Mouse (Mus musculus): Measurements from ENCODE around the gene Prss22. TPM values are rescaled to one million over a fixed set of nuclear protein-coding genes. Genes with fewer than 3 reads are reported as not detected.
A peak's percentile ranks its signal among the peaks of the same experiment; 100 is the strongest.

The Prss22 gene
- polyA plus RNA-seq, 1 experiment from 2014 or later, result not detected

DNA sequence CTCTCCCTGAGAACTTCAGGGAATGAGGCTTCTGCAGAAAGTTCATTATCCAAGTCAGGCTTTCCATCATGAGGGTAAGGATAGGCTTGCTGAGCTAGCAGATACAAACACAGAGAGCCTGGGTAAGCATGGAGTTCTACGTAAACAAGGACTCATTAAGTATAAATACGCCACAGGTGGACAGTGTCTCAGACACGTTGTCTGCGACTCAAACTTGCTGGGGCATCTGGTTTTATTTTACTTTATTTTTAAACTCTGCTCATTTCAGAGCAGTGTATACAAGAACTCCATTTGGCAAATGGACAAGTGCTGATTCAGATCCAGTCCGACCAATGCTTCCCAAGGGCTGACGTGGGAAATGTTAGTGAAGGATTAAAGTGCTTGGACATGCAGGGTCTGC is 22.8 kb upstream of the Prss22 start:
- no peak for ATAC-seq (ENCODE audit: insufficient read depth)
- Histone ChIP-seq H3K4me1 (replicated peaks) (peaks cover 7% of the 10 kb centered on the region), H3K9ac (no peak overlapping the region), H3K4me3 (replicated peaks) (no peak overlapping the region), H3K36me3 (replicated peaks) (no peaks in the 10 kb centered on the region), H3K27ac (replicated peaks) (no peak overlapping the region), H3K9me3 (replicated peaks) (no peaks in the 10 kb centered on the region), H3K4me2 (no peak overlapping the region), H3K27me3 (0 out of 2 replicates have a peak, but pooled peaks cover 4% of the 10 kb centered on the region)
- 70% methylated on average over 6 of the region's 6 CpGs for WGBS (ENCODE audit: insufficient replicate concordance)

DNA sequence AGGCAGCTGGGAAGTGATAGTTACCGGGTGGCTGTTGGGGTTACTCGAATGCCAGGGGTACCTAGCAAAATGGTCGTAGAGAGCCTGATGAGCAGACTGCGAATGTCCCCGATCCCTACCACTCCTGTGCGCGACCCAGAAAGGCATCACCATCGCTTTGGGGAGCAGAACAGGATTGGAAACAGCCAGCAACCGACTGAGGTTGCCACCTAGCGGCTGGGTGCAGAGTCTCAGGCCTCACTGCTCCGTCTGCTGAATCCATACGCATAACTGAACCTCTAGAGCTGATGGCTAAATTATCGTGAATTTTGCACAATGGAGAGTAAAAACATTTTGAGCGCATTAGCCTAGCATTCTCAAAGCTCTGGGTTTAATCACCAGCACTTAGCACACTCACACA is 17.8 kb upstream of the Prss22 start:
- H3K36me3 ChIP-seq (replicated peaks), result no peaks in the 10 kb centered on the region
- WGBS (ENCODE audit: insufficient replicate concordance), result 27% methylated on average over 14 of the region's 14 CpGs
- ATAC-seq (ENCODE audit: insufficient read depth), result no peak

DNA sequence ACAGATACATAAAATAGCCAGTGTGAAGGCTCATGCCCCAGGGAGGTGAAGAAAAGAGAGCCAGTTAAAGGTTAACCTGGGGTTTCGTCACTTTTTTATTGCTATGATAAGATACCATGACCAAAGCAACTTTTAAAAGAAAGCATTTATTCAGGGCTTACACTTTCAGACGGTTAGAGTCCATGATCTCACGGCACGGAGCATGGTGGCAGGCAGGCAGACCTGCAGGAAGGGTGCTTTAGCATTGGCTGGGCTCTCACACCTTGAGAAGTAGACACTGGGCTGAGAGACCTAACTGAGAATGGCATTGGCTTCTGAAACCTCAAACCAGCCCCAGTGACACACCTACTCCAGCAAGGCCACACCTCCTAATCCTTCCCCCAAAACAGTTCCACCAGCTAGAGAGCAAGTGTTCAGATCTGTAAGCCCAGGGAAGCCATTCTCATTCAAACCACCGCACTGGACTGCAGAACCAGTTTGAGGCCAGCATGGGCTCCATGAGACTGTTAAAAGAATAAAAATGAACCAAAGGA is 16.6 kb upstream of the Prss22 start:
- H3K4me2 ChIP-seq, result no peak overlapping the region
- 63% methylated on average over 5 of the region's 5 CpGs for WGBS (ENCODE audit: insufficient replicate concordance)
- H3K4me3 ChIP-seq (replicated peaks), result no peak overlapping the region
- ATAC-seq (ENCODE audit: insufficient read depth), result no peak
- no peaks in the 10 kb centered on the region for H3K4me1 ChIP-seq (replicated peaks)
- no peak overlapping the region for H3K9ac ChIP-seq
- H3K27ac ChIP-seq (replicated peaks), result no peak overlapping the region
- peaks cover 7% of the 10 kb centered on the region; the same call in 1 of the 2 replicates for H3K27me3 ChIP-seq
- H3K36me3 ChIP-seq (replicated peaks), result no peaks in the 10 kb centered on the region
- H3K9me3 ChIP-seq (replicated peaks), result no peaks in the 10 kb centered on the region

More for the DNA sequence above, 17.8 kb upstream of the Prss22 start:
- H3K4me2 ChIP-seq, result no peak overlapping the region
- peaks cover 7% of the 10 kb centered on the region; the same call in 1 of the 2 replicates for H3K27me3 ChIP-seq
- H3K9me3 ChIP-seq (replicated peaks), result no peaks in the 10 kb centered on the region
- no peak overlapping the region for H3K27ac ChIP-seq (replicated peaks)
- no peak overlapping the region for H3K9ac ChIP-seq
- no peaks in the 10 kb centered on the region for H3K4me1 ChIP-seq (replicated peaks)
- no peak overlapping the region for H3K4me3 ChIP-seq (replicated peaks)

DNA sequence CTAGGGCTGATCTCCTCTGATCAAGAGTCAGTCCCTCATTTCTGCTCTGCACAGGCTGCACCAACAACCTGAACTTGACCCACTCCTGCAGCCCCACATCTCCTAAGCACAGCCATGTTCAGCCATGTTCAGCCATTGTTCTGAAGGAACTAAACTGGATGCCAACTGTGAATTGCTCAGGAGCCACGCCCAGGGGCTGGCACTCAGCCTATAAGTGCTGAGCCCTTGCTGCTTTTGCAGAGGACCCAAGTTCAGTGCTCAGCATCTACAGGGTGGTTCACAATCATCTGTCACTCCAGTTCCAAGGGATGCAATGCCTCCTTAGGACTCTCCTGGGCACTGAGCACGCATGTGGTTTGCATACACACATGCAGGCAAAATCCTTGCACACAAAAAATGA is 15.0 kb upstream of the Prss22 start:
- WGBS (ENCODE audit: insufficient replicate concordance), result 64% methylated on average over 2 of the region's 2 CpGs
- Histone ChIP-seq H3K9me3 (replicated peaks) (no peaks in the 10 kb centered on the region), H3K9ac (no peak overlapping the region), H3K36me3 (replicated peaks) (no peaks in the 10 kb centered on the region), H3K4me1 (replicated peaks) (no peaks in the 10 kb centered on the region), H3K27ac (replicated peaks) (no peak overlapping the region), H3K27me3 (peaks cover 7% of the 10 kb centered on the region; the same call in 1 of the 2 replicates), H3K4me3 (replicated peaks) (no peak overlapping the region), H3K4me2 (no peak overlapping the region)
- ATAC-seq (ENCODE audit: insufficient read depth), result no peak

DNA sequence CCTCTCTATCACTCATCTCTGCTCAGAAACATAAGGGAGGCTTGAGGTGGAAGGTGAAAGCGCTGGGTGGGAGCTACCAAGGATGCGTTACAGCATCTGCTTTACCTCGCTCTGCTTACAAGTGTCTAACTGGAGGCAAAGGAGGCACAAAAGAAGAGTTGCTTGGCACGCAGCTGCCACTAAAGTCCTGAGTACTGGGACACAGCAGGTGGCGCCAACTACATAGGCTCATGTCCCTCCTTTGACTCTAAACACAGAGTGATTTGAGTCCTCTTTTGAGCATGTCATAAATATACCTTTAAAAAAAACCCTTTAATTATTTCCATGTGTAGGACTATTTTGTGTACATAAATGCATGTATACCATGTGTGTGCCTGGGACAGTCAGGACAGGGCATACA is 11.7 kb upstream of the Prss22 start:
- H3K36me3 ChIP-seq (replicated peaks), result no peaks in the 10 kb centered on the region
- ATAC-seq (ENCODE audit: insufficient read depth), result no peak
- no peak overlapping the region for H3K9ac ChIP-seq
- H3K4me1 ChIP-seq (replicated peaks), result no peaks in the 10 kb centered on the region
- WGBS (ENCODE audit: insufficient replicate concordance), result 48% methylated on average over 5 of the region's 5 CpGs
- no peak overlapping the region for H3K27ac ChIP-seq (replicated peaks)
- no peak overlapping the region for H3K4me2 ChIP-seq
- no peak overlapping the region for H3K4me3 ChIP-seq (replicated peaks)
- peaks cover 3% of the 10 kb centered on the region; the same call in 1 of the 2 replicates for H3K27me3 ChIP-seq
- H3K9me3 ChIP-seq (replicated peaks), result no peaks in the 10 kb centered on the region

DNA sequence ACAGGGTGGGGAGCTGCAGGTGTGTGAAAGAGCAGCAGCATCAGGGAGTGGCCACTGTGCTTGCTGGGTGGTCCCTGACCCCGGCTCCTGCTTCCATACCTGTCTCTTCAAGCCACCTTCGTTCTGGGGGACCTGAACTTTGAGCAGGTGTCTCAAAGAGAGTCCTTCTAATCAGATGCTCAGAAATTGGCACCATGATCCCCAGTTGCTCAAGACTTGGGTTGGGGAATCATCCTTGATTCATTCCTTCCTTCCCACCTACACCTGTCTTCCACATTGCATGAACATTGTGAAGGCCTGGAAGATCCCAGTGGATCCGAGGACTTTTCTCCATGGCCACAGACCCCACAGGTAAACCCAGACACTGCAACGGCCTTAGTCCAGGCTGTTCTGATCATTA is 10.2 kb upstream of the Prss22 start:
- H3K4me1 ChIP-seq (replicated peaks), result no peaks in the 10 kb centered on the region
- no peaks in the 10 kb centered on the region for H3K9me3 ChIP-seq (replicated peaks)
- ATAC-seq (ENCODE audit: insufficient read depth), result no peak
- no peak overlapping the region for H3K9ac ChIP-seq
- H3K36me3 ChIP-seq (replicated peaks), result no peaks in the 10 kb centered on the region
- no peak overlapping the region for H3K4me3 ChIP-seq (replicated peaks)
- 0 out of 2 replicates have a peak, but pooled peaks cover 3% of the 10 kb centered on the region for H3K27me3 ChIP-seq
- no peak overlapping the region for H3K4me2 ChIP-seq
- 39% methylated on average over 4 of the region's 4 CpGs for WGBS (ENCODE audit: insufficient replicate concordance)
- no peak overlapping the region for H3K27ac ChIP-seq (replicated peaks)

DNA sequence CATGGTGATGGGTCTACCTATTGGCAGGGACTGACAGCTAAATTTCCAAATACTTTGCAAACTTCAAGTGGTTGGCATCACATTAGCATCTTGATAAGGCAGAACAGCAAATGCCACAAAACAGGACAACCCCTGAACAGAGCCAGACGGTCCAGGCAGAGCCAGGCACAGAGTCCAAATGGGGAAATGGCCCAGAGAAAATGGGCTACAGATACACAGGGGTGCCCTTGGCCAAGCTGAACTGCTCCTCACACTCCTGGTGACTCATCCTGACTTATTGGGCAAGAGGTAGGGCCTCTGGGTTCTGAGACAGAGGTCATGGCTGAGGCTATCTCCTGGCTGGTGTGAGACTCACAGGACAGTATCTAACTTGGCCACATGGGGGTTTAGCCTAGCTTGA is 9.5 kb upstream of the Prss22 start:
- Histone ChIP-seq H3K4me2 (no peak overlapping the region), H3K27me3 (no peaks in the 10 kb centered on the region), H3K27ac (replicated peaks) (no peak overlapping the region), H3K36me3 (replicated peaks) (no peaks in the 10 kb centered on the region), H3K4me3 (replicated peaks) (no peak overlapping the region), H3K4me1 (replicated peaks) (no peaks in the 10 kb centered on the region), H3K9me3 (replicated peaks) (no peaks in the 10 kb centered on the region), H3K9ac (no peak overlapping the region)
- 53% methylated on average over 1 of the region's 1 CpGs for WGBS (ENCODE audit: insufficient replicate concordance)
- ATAC-seq (ENCODE audit: insufficient read depth), result peak; percentile 44

DNA sequence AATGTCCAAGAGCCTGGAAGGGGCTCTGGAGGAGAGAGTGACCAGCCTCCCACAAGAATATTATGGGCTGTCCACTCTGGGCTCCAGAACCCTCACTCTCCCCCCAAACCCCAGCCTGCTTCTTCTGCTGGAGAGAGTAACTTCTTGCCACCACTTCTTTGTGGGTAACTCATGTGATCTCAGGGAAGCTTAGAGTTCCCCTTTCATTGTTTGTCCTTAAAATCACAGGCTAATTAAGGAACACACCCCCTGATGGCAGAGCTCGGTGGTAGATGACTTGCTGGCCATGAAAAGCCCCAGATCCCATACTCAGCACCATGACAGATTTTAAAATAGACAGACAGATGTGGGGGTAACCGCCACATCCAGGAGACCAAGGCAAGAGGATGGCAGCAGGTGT is 9.0 kb upstream of the Prss22 start:
- Histone ChIP-seq H3K4me3 (replicated peaks) (no peak overlapping the region), H3K36me3 (replicated peaks) (no peaks in the 10 kb centered on the region), H3K27me3 (no peaks in the 10 kb centered on the region), H3K4me2 (no peak overlapping the region), H3K4me1 (replicated peaks) (no peaks in the 10 kb centered on the region), H3K27ac (replicated peaks) (no peak overlapping the region), H3K9ac (no peak overlapping the region), H3K9me3 (replicated peaks) (no peaks in the 10 kb centered on the region)
- no peak for ATAC-seq (ENCODE audit: insufficient read depth)
- 30% methylated on average over 2 of the region's 2 CpGs for WGBS (ENCODE audit: insufficient replicate concordance)

DNA sequence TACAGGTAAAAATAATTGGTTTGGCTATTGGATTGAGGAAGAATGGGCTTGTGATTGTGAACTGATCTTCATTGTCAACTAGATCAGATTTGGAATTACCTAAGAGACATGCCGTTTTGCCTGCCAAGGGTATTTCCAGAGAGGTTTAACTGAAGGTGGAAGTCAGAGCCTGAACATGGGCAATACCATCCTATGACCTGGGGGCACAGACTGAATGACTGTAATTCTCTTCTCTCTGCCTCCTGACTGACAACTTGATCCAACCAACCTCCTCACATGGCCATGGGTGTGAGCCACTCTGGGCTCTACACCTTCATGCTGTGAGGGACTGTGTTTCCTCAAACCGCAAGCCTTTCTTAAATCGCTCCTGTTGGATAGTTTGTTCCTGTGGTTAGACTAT is 7.1 kb upstream of the Prss22 start:
- Histone ChIP-seq H3K9ac (no peak overlapping the region), H3K36me3 (replicated peaks) (no peaks in the 10 kb centered on the region), H3K27ac (replicated peaks) (no peak overlapping the region), H3K4me3 (replicated peaks) (no peak overlapping the region), H3K4me1 (replicated peaks) (no peaks in the 10 kb centered on the region), H3K4me2 (no peak overlapping the region), H3K9me3 (replicated peaks) (no peaks in the 10 kb centered on the region), H3K27me3 (no peaks in the 10 kb centered on the region)
- no peak for ATAC-seq (ENCODE audit: insufficient read depth)
- 76% methylated on average over 3 of the region's 3 CpGs for WGBS (ENCODE audit: insufficient replicate concordance)

DNA sequence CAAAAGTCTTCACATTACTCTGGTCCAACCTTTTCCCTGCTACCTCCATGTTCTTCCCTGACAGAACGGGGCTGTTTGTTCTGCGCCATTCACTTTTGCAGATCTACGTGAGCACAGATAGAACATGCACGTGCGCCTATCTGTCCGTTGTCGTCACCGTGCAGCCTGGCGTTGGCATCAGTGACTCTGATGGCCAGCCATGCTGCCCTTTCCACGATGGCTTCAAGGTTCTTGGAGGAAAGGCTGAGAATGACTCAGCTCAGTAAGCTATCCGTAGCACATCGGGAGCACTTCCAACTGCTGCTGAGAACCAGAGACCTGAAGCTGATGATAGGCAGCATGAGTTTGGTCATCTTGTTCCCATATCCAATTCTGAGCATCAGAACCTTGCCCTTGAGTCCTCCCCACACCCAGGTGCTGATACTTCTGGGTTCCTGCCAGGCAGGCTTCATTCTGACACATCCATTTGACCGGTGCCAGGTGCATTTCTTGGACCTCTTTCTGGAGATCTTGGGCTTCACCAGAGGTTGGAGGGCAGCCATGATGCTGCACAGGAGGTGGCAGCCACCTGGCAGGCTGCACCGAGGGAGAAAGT is 6.3 kb upstream of the Prss22 start:
- Histone ChIP-seq H3K36me3 (replicated peaks) (no peaks in the 10 kb centered on the region), H3K4me3 (replicated peaks) (no peak overlapping the region), H3K27ac (replicated peaks) (no peak overlapping the region), H3K9me3 (replicated peaks) (no peaks in the 10 kb centered on the region), H3K4me1 (replicated peaks) (no peaks in the 10 kb centered on the region), H3K9ac (no peak overlapping the region), H3K27me3 (no peaks in the 10 kb centered on the region), H3K4me2 (no peak overlapping the region)
- no peak for ATAC-seq (ENCODE audit: insufficient read depth)
- 73% methylated on average over 14 of the region's 14 CpGs for WGBS (ENCODE audit: insufficient replicate concordance)

DNA sequence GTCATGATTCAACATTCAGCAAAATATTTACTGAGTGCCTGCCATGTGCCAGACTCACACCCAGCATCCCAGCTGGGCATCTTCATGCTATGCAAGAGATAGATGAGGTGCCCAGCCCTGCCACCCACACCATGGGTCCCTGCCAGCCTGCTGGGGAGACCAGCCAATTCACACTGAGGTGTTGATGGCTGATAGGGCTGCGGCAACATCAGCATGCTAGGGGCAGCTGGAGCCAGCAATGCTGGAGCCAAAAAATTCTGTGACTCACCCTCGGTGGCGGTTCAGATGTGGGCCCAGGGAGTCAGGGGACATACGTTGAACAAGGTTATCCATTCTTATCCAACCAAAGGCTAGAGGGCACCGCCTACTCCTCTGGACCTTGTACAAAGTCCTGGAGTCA is 2.5 kb upstream of the Prss22 start:
- no peak for ATAC-seq (ENCODE audit: insufficient read depth)
- WGBS (ENCODE audit: insufficient replicate concordance), result 40% methylated on average over 5 of the region's 5 CpGs

DNA sequence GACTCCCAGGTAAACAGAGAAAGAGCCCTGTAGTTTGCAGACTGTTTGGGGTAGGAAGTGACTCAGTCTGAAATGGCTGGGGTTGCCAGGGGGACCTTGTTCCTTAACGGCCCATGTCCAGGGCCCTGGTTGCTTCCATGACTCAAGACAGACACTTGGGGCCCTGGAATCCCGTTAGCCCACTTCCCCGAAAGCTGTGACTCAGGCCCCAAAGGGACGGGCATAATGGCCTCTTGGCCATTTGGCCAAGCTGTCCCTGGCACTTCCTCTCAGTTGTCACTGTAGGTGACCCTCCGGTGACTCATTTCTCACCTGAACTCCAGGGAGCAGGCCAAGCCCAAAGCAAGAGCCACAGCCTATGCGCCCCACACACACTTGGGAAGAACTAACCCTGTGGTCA is 483 bp upstream of the Prss22 start:
- no peak overlapping the region for H3K9ac ChIP-seq
- no peak overlapping the region for H3K4me3 ChIP-seq (replicated peaks)
- ATAC-seq (ENCODE audit: insufficient read depth), result no peak
- 36% methylated on average over 6 of the region's 6 CpGs for WGBS (ENCODE audit: insufficient replicate concordance)
- H3K4me2 ChIP-seq, result no peak overlapping the region
- H3K27me3 ChIP-seq, result peaks cover 11% of the 10 kb centered on the region; the same call in 1 of the 2 replicates
- no peaks in the 10 kb centered on the region; the same call in 1 of the 2 replicates for H3K4me1 ChIP-seq (replicated peaks)
- H3K9me3 ChIP-seq (replicated peaks), result no peaks in the 10 kb centered on the region
- H3K27ac ChIP-seq (replicated peaks), result no peak overlapping the region
- H3K36me3 ChIP-seq (replicated peaks), result no peaks in the 10 kb centered on the region

More for the DNA sequence above, 2.5 kb upstream of the Prss22 start:
- H3K4me3 ChIP-seq (replicated peaks), result no peak overlapping the region
- H3K4me1 ChIP-seq (replicated peaks), result no peaks in the 10 kb centered on the region
- no peaks in the 10 kb centered on the region for H3K36me3 ChIP-seq (replicated peaks)
- no peak overlapping the region for H3K9ac ChIP-seq
- no peak overlapping the region for H3K27ac ChIP-seq (replicated peaks)
- H3K9me3 ChIP-seq (replicated peaks), result no peaks in the 10 kb centered on the region
- no peak overlapping the region for H3K4me2 ChIP-seq
- H3K27me3 ChIP-seq, result no peaks in the 10 kb centered on the region

Data from liver, embryonic 15.5 days (tissue).